Comparison of ENCODE assay signal across 13 mouse cellular contexts in genomic region chr3:34532451-34532850, GRCm38 (mm10).
DNase-seq lines count a peak whose midpoint lies in the region; ATAC-seq lines count a peak whose summit lies in the region.
"Had no signal": no experiment of that assay in that cellular context is flagged by ENCODE, and none has a peak within 500 bp of the region (broad histone marks: within the 10 kb centered on the region; RNA-seq: fewer than 3 reads in every experiment).

No protein-coding gene starts in this region.

- intact Hi-C loops in heart, postnatal 14 days (cut with DNase I) = no loop called here

- no peaks in the 10 kb centered on the region for H3K36me3 ChIP-seq in embryonic facial prominence, embryonic 12.5 days
- H3K36me3 ChIP-seq in embryonic facial prominence, embryonic 10.5 days (replicated peaks) = no peaks in the 10 kb centered on the region
- H3K36me3 ChIP-seq in forebrain, embryonic 14.5 days (ENCODE audit: control insufficient read depth, insufficient read depth, low read length) = no peaks in the 10 kb centered on the region
- H3K36me3 ChIP-seq: liver, embryonic 13.5 days had no signal

- no peak for DNase-seq in embryonic facial prominence, embryonic 10.5 days (ENCODE audit: low spot score)
- peak; percentile 67 for DNase-seq in Muller cell, postnatal 12 days (ENCODE audit: inconsistent ontology term)
- peak; percentile 63 for DNase-seq in forebrain, embryonic 14.5 days (ENCODE audit: low spot score)
- DNase-seq in mesoderm, embryonic 11.5 days (ENCODE audit: low read depth, low spot score) = peak; percentile 29
- DNase-seq in spleen, adult 18-20 months = no peak
- DNase-seq in heart, adult 18-20 months = no peak
- DNase-seq in heart, postnatal 14 days = no peak
- DNase-seq: adrenal gland, postnatal 36 days; B cell, adult 2 months; cerebellum, postnatal 36 days; kidney, postnatal 14 days; liver, embryonic 13.5 days had no signal

- no peak overlapping the region for H3K4me2 ChIP-seq in embryonic facial prominence, embryonic 12.5 days (replicated peaks)
- H3K4me2 ChIP-seq in forebrain, embryonic 14.5 days (ENCODE audit: low read length) = no peak overlapping the region
- H3K4me2 ChIP-seq: liver, embryonic 13.5 days had no signal

- no peak overlapping the region for H3K27ac ChIP-seq in embryonic facial prominence, embryonic 12.5 days
- H3K27ac ChIP-seq in embryonic facial prominence, embryonic 10.5 days (replicated peaks) = no peak overlapping the region
- no peak overlapping the region for H3K27ac ChIP-seq in forebrain, embryonic 14.5 days (ENCODE audit: low read depth, low read length)
- H3K27ac ChIP-seq: liver, embryonic 13.5 days had no signal

- 0 out of 2 replicates have a peak, but pooled peaks have one; percentile 56 for ATAC-seq in embryonic facial prominence, embryonic 12.5 days (ENCODE audit: insufficient number of reproducible peaks, insufficient read depth, low FRiP score, low TSS enrichment)
- ATAC-seq in forebrain, embryonic 14.5 days = peak; percentile 67; the same call in 1 of the 2 replicates

- H3K9ac ChIP-seq in embryonic facial prominence, embryonic 12.5 days = no peak overlapping the region
- no peak overlapping the region for H3K9ac ChIP-seq in forebrain, embryonic 14.5 days (ENCODE audit: low read length)
- H3K9ac ChIP-seq: liver, embryonic 13.5 days had no signal

- WGBS in embryonic facial prominence, embryonic 12.5 days = 36% methylated on average over 3 of the region's 3 CpGs
- 45% methylated on average over 3 of the region's 3 CpGs for WGBS in embryonic facial prominence, embryonic 10.5 days
- 23% methylated on average over 3 of the region's 3 CpGs for WGBS in forebrain, embryonic 14.5 days

- H3K4me3 ChIP-seq in embryonic facial prominence, embryonic 12.5 days = no peak overlapping the region
- no peak overlapping the region for H3K4me3 ChIP-seq in embryonic facial prominence, embryonic 10.5 days
- no peak overlapping the region for H3K4me3 ChIP-seq in forebrain, embryonic 14.5 days (ENCODE audit: low read depth, low read length)
- H3K4me3 ChIP-seq: liver, embryonic 13.5 days had no signal

- no peaks in the 10 kb centered on the region for H3K27me3 ChIP-seq in embryonic facial prominence, embryonic 12.5 days
- H3K27me3 ChIP-seq in embryonic facial prominence, embryonic 10.5 days (replicated peaks; ENCODE audit: low read depth, poor library complexity, severe bottlenecking) = no peaks in the 10 kb centered on the region
- no peaks in the 10 kb centered on the region for H3K27me3 ChIP-seq in forebrain, embryonic 14.5 days (replicated peaks; ENCODE audit: control insufficient read depth, insufficient read depth, low read length)
- H3K27me3 ChIP-seq: liver, embryonic 13.5 days had no signal

- H3K9me3 ChIP-seq in embryonic facial prominence, embryonic 12.5 days = peaks cover 2% of the 10 kb centered on the region; the same call in 1 of the 2 replicates
- H3K9me3 ChIP-seq in embryonic facial prominence, embryonic 10.5 days = no peaks in the 10 kb centered on the region; the same call in 1 of the 2 replicates
- peaks cover 3% of the 10 kb centered on the region for H3K9me3 ChIP-seq in forebrain, embryonic 14.5 days (replicated peaks; ENCODE audit: control insufficient read depth, low read length)
- H3K9me3 ChIP-seq: liver, embryonic 13.5 days had no signal

- H3K4me1 ChIP-seq in embryonic facial prominence, embryonic 12.5 days = peaks cover 9% of the 10 kb centered on the region; the same call in 1 of the 2 replicates
- H3K4me1 ChIP-seq in embryonic facial prominence, embryonic 10.5 days = peaks cover 12% of the 10 kb centered on the region; the same call in 1 of the 2 replicates
- H3K4me1 ChIP-seq in forebrain, embryonic 14.5 days (ENCODE audit: control insufficient read depth, insufficient read depth, low read length) = peaks cover 11% of the 10 kb centered on the region
- H3K4me1 ChIP-seq: liver, embryonic 13.5 days had no signal

Comparison
In these comparisons a context has a peak if more than half of its experiments do, and no peak if none do; other contexts are left out.
1. DNase-seq: peak in Muller cell, postnatal 12 days (single experiment), forebrain, embryonic 14.5 days (single experiment) and mesoderm, embryonic 11.5 days (single experiment); none in embryonic facial prominence, embryonic 10.5 days (single experiment), spleen, adult 18-20 months (0 of 2), heart, adult 18-20 months (0 of 2) and heart, postnatal 14 days (0 of 2).